Mouse (Mus musculus) Muller cell, postnatal 12 days (primary cell): Measurements from ENCODE around the gene Zbtb7b.

Source experiments
- DNase-seq: peaks from one replicate; pipeline ENCODE4 v3.0.0-alpha.2; 2015; ENCODE audit errors: inconsistent ontology term

The Zbtb7b gene

DNA sequence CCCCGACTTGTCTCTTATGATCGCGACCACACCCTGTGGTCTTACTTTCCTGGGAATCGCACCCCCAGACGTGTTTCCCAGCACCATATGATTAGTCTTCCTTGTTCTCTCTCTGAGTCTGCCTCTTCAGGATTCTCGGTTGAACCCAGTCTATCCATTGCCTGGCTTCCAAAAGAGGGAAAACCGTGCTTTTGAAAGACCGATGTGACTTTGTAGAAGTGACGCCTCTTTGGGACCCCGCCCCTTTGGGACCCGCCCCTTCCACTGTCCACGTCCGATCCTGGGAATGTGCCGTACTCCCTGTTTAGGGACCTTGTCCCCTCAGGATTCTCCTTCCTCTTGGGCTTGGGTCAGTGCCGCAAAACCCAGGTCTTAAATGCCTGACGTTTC, 24.3 kb upstream of the Zbtb7b start:
- DNase-seq: peak; percentile 95

DNA sequence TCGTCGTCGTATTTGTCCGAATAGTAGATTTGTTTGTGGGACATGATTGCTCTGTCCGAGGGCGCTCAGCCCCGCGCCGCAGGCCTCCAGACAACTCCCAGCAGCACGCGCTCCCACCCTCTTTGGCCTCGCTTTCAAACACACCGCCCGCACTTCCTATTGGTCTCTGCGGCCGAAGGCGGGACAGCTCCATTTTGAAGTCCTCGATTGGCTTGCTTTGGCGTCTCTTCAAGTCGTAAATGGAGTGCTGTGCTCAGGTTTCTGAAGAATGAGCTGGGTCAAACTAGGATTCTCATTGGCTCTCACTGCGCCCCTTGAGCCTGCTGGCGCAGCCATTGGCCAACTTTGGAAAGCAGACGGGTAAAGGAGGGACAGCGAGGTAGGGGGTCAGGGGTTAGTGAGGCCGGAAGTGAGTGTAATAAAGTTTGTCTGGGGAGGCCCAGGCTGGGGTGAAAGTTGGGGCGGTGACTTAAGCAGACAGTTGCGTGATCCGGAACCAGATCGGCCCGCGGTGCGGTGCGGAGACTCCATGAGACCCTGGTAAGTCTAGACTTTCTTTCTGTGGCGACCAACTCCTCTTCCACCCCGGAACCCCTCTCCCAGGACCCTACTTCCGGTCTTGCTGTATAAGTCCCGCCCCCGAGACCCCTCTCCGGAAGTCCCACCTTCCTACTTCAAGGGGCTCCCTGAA, 23.7 kb upstream of the Zbtb7b start, which contains the start of the genes Cks1b and Shc1:
TSS of gene Cks1b (minus strand) at position 214 of the 691 bp plus-strand sequence.
TSS of gene Shc1 (plus strand) at position 274 of the 691 bp plus-strand sequence.
- peak; percentile 98 for DNase-seq

DNA sequence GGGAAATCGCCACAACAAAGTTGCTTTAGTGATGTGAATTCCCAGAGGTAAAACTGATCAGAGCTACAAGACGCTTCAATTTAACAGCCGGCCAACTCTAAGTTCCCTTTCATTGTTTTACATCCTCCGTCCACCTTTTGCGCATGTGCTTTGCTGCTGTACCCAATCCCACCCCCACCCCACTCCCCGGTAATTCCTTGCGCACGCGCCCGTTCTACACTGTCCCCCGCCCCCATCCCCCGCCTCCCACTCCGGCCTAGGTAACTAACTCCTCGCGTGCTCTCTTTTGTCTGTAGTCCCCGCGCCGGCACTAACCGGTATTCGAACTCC, 23.2 kb upstream of the Zbtb7b start:
- DNase-seq: no peak

- DNase-seq: no peak
These were observed 22.6 kb upstream of the Zbtb7b start for GRCm38 (mm10) chr3:89417131-89417530.

DNA sequence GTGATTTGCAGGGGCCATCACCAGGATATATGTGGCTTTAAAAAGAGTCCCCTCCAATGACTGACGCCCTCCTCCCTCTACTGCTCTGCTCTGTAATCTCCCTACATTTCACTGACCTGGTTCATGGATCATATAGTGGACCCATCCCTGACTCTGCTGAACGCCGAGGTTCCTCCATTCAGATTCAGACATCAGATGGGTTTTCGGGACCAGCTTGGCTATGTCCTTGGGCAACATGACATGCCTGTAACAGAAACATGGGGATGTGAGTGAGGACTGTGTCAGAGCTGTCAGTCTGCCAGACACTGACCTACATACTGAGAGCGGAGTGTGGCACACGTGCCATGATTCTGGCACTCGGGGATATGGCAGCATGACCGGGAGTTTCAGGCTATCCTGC, 21.6 kb upstream of the Zbtb7b start:
- DNase-seq: no peak

DNA sequence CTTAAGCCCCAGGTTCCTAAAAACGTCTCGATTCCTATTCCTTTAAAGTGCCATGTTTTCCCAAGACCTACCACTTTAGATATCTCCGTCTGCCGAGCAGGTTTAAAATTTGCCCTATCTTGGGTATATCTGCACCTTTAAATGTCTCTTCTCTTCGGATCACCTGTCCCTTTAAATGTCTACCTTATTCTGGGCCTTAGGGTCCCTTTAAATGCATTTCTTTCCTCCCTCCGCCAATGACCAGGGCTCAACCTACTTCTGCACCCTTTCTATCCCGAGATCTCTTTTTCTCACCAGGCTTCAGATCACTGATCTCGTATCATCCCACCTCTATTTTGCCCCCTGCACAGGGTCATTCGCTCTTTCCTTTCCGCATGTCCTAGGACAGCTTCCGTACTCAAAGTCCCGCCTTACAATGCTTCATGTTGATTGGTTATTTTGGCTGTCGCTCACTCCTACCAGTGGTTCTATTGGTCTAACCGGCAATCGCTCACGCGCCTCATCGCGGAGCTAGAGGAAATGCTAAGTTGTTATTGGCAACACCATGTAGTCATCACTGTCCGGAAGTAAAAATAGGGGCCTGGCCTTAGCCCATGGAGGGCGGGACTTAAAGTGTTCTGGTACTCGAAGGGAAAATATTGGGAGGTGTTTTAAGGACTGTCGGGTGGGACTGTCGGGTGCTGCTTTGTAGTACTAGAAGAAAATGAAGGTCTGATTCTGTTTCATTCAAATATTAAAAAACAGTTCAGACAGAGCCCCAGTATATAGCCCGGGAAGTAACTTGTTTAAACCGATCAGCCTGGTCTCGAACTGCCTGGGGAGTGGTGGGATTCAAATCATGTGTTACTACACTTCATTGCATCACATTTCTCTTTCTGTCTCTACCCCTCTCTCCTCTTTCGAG, 17.2 kb upstream of the Zbtb7b start, which contains the start of gene Flad1:
TSS of gene Flad1 (minus strand) at position 381 of the 904 bp plus-strand sequence.
- peak; percentile 95 for DNase-seq

GRCm38 (mm10) chr3:89410864-89411263, 16.3 kb upstream of the Zbtb7b start:
- DNase-seq: no peak

GRCm38 (mm10) chr3:89409701-89410100, 15.1 kb upstream of the Zbtb7b start:
- no peak for DNase-seq

- DNase-seq: no peak
These were observed 13.9 kb upstream of the Zbtb7b start for GRCm38 (mm10) chr3:89408448-89408847.

- no peak for DNase-seq
These were observed 12.3 kb upstream of the Zbtb7b start for GRCm38 (mm10) chr3:89406887-89407286.

- peak; percentile 42 for DNase-seq
These were observed 8.1 kb upstream of the Zbtb7b start, which contains the start of gene Lenep for GRCm38 (mm10) chr3:89402693-89403092. Gene Lenep (minus strand): TSS chr3:89402793.

DNA sequence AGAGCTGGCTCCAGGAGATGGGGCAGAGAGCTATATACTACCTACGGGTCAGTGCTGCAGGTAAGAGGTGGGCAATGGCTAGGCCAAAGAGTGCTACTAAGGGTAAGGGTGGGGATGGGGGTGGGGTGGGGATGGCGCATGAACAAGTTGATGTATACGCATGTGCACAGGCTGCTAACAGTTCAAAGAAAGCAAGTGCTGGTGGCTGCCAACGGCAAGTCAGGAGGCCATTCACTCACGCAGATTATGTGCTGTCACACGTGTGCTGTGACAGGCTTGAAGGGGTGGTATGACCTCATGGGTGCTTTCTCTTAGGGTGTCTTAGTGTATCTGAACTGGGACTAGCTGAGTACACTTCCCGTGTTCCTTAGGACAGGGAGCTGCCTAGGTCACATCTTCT, 6.8 kb upstream of the Zbtb7b start:
- no peak for DNase-seq

GRCm38 (mm10) chr3:89396654-89397005, 2.1 kb upstream of the Zbtb7b start:
- DNase-seq: no peak

- DNase-seq: peak; percentile 74
These were observed 1.5 kb upstream of the Zbtb7b start for GRCm38 (mm10) chr3:89395806-89396653.

GRCm38 (mm10) chr3:89395419-89395805, 836 bp upstream of the Zbtb7b start:
- DNase-seq: no peak

- DNase-seq: peak; percentile 93
These were observed 299 bp upstream of the Zbtb7b start for GRCm38 (mm10) chr3:89394894-89395256.

GRCm38 (mm10) chr3:89393605-89394004, 971 bp downstream of the Zbtb7b start:
- peak; percentile 100 for DNase-seq

GRCm38 (mm10) chr3:89392871-89393311, 1.7 kb downstream of the Zbtb7b start:
- peak; percentile 50 for DNase-seq

GRCm38 (mm10) chr3:89391663-89392511, 2.7 kb downstream of the Zbtb7b start:
- peak; percentile 87 for DNase-seq

GRCm38 (mm10) chr3:89390699-89391662, 3.6 kb downstream of the Zbtb7b start:
- DNase-seq: peak; percentile 39
